12 mouse cellular contexts compared by ENCODE assay signal in genomic region chr9:45657172-45658062, GRCm38 (mm10).
A peak's percentile ranks its signal among the peaks of the same experiment; 100 is the strongest.
DNase-seq lines count a peak whose midpoint lies in the region; ATAC-seq and TF ChIP-seq lines count a peak whose summit lies in the region.
"Had no signal": no experiment of that assay in that cellular context is flagged by ENCODE, and none has a peak within 500 bp of the region (broad histone marks: within the 10 kb centered on the region; RNA-seq: fewer than 3 reads in every experiment).

No protein-coding gene starts in this region.

- H3K4me1 ChIP-seq in forebrain, postnatal 0 days (ENCODE audit: insufficient read depth) = peaks cover 9% of the 10 kb centered on the region
- H3K4me1 ChIP-seq in midbrain, embryonic 13.5 days (replicated peaks) = peaks cover 62% of the 10 kb centered on the region
- peaks cover 14% of the 10 kb centered on the region; the same call in 1 of the 2 replicates for H3K4me1 ChIP-seq in limb, embryonic 10.5 days
- no peaks in the 10 kb centered on the region for H3K4me1 ChIP-seq in kidney, embryonic 15.5 days

- peak overlapping the region; percentile 91 for H3K27ac ChIP-seq in forebrain, postnatal 0 days (ENCODE audit: low read depth, low read length)
- peak overlapping the region; percentile 96 for H3K27ac ChIP-seq in midbrain, embryonic 13.5 days
- H3K27ac ChIP-seq in limb, embryonic 10.5 days = no peak overlapping the region
- H3K27ac ChIP-seq in kidney, embryonic 15.5 days = no peak overlapping the region

- peak overlapping the region; percentile 0; the same call in 1 of the 2 replicates for H3K4me2 ChIP-seq in forebrain, postnatal 0 days (ENCODE audit: low read depth)
- H3K4me2 ChIP-seq in midbrain, embryonic 13.5 days (replicated peaks) = peak overlapping the region; percentile 17; the same call in 1 of the 2 replicates
- no peak overlapping the region for H3K4me2 ChIP-seq in kidney, embryonic 15.5 days

- no peak overlapping the region for H3K4me3 ChIP-seq in forebrain, postnatal 0 days (ENCODE audit: low read depth, low read length)
- no peak overlapping the region for H3K4me3 ChIP-seq in midbrain, embryonic 13.5 days (replicated peaks)
- H3K4me3 ChIP-seq in limb, embryonic 10.5 days = no peak overlapping the region
- no peak overlapping the region for H3K4me3 ChIP-seq in kidney, embryonic 15.5 days (replicated peaks)
- H3K4me3 ChIP-seq: myocyte had no signal

- WGBS in forebrain, postnatal 0 days = 3% methylated on average over 8 of the region's 9 CpGs
- 3% methylated on average over 9 of the region's 9 CpGs for WGBS in midbrain, embryonic 13.5 days
- WGBS in limb, embryonic 10.5 days = 14% methylated on average over 9 of the region's 9 CpGs
- 14% methylated on average over 7 of the region's 9 CpGs for WGBS in kidney, embryonic 15.5 days

- H3K27me3 ChIP-seq in forebrain, postnatal 0 days (ENCODE audit: insufficient read depth, low read length) = no peaks in the 10 kb centered on the region
- no peaks in the 10 kb centered on the region for H3K27me3 ChIP-seq in midbrain, embryonic 13.5 days
- no peaks in the 10 kb centered on the region for H3K27me3 ChIP-seq in limb, embryonic 10.5 days (ENCODE audit: low read depth, poor library complexity, severe bottlenecking)
- H3K27me3 ChIP-seq in kidney, embryonic 15.5 days = no peaks in the 10 kb centered on the region

- no peak for TF ChIP-seq CTCF in forebrain, postnatal 0 days (IDR thresholded peaks at IDR 0.05; ENCODE audit: low read depth)

- no peaks in the 10 kb centered on the region; the same call in 1 of the 2 replicates for H3K36me3 ChIP-seq in forebrain, postnatal 0 days (ENCODE audit: insufficient read depth)
- H3K36me3 ChIP-seq in midbrain, embryonic 13.5 days = no peaks in the 10 kb centered on the region
- no peaks in the 10 kb centered on the region for H3K36me3 ChIP-seq in limb, embryonic 10.5 days
- no peaks in the 10 kb centered on the region for H3K36me3 ChIP-seq in kidney, embryonic 15.5 days

- no peaks in the 10 kb centered on the region for H3K9me3 ChIP-seq in forebrain, postnatal 0 days (ENCODE audit: low read length)
- H3K9me3 ChIP-seq in midbrain, embryonic 13.5 days = no peaks in the 10 kb centered on the region
- H3K9me3 ChIP-seq in limb, embryonic 10.5 days (replicated peaks) = no peaks in the 10 kb centered on the region
- no peaks in the 10 kb centered on the region for H3K9me3 ChIP-seq in kidney, embryonic 15.5 days (replicated peaks)

- peak; percentile 55 to 75 for DNase-seq in right cerebral cortex, postnatal 10 days (ENCODE audit: low spot score in 2 of 2)
- DNase-seq in right cerebral cortex, adult 2 months (ENCODE audit: low spot score in 2 of 2) = no peak
- peak; percentile 80 for DNase-seq in forebrain, postnatal 0 days
- no peak for DNase-seq in limb, embryonic 10.5 days (ENCODE audit: low spot score)
- no peak for DNase-seq in right cerebral cortex, adult 18-20 months
- no peak for DNase-seq in cerebellum, postnatal 4 days (ENCODE audit: low spot score in 2 of 2)
- DNase-seq: B cell, adult 2 months; cerebellum, adult 11 months; lung, postnatal 14 days had no signal

- peak; percentile 93 for ATAC-seq in forebrain, postnatal 0 days
- ATAC-seq in midbrain, embryonic 13.5 days = peak; percentile 93
- no peak for ATAC-seq in kidney, embryonic 15.5 days (replicated peaks; ENCODE audit: low FRiP score)

- H3K9ac ChIP-seq in forebrain, postnatal 0 days = 0 out of 2 replicates have a peak overlapping the region, but pooled peaks have one; percentile 2
- peak overlapping the region; percentile 55 for H3K9ac ChIP-seq in midbrain, embryonic 13.5 days (replicated peaks)
- H3K9ac ChIP-seq in kidney, embryonic 15.5 days = no peak overlapping the region

Comparison
In these comparisons a context has a peak if more than half of its experiments do, and no peak if none do; other contexts are left out.
1. DNase-seq: peak in right cerebral cortex, postnatal 10 days (2 of 2) and forebrain, postnatal 0 days (single experiment); none in right cerebral cortex, adult 2 months (0 of 2), limb, embryonic 10.5 days (single experiment), right cerebral cortex, adult 18-20 months (single experiment) and cerebellum, postnatal 4 days (0 of 2).
2. H3K27ac ChIP-seq: peak in forebrain, postnatal 0 days (single experiment) and midbrain, embryonic 13.5 days (single experiment); none in limb, embryonic 10.5 days (single experiment) and kidney, embryonic 15.5 days (single experiment).